Mouse (Mus musculus) cerebellum, adult 2 months (tissue): ENCODE measurements around the gene Fcrla. TPM values are rescaled to one million over a fixed set of nuclear protein-coding genes. Genes with fewer than 3 reads are reported as not detected.
A peak's percentile ranks its signal among the peaks of the same experiment; 100 is the strongest.

Experiments used
- DNase-seq, 2 experiments: peaks; one replicate each; pipeline ENCODE4 v3.0.0; 2021
- H3K27ac ChIP-seq: fragments of 200-500 bp; 2 replicates; pipeline ENCODE4 v1.5.1; 2012; ENCODE audit warnings: low read length, control low read depth, inconsistent platforms; ENCODE audit not compliant: insufficient read depth
- H3K27me3 ChIP-seq: fragments of 200-500 bp; 2 replicates; pipeline ENCODE4 v1.6.1; 2012; ENCODE audit warnings: inconsistent platforms, mild to moderate bottlenecking, low read length, moderate library complexity; ENCODE audit not compliant: control insufficient read depth, insufficient read depth
- H3K4me1 ChIP-seq: fragments of 200-500 bp; 2 replicates; pipeline ENCODE4 v1.6.1; 2011; ENCODE audit warnings: low read length; ENCODE audit not compliant: control insufficient read depth, insufficient read depth
- H3K4me3 ChIP-seq: fragments of 200-500 bp; replicated peaks from 2 replicates; pipeline ENCODE3; 2011; ENCODE audit warnings: mild to moderate bottlenecking, low read depth, low read length, control low read depth; ENCODE audit not compliant: insufficient read depth
- CTCF ChIP-seq: fragments of 200-500 bp; IDR thresholded peaks from 2 replicates; pipeline ENCODE4 v1.5.1; 2011; ENCODE audit warnings: low read depth, mild to moderate bottlenecking, control low read depth, low read length, moderate library complexity, borderline replicate concordance; ENCODE audit not compliant: insufficient read depth
- POLR2A ChIP-seq: fragments of 200-500 bp; IDR thresholded peaks from 2 replicates; pipeline ENCODE4 v1.6.1; 2011; ENCODE audit warnings: low read length, control low read depth, borderline replicate concordance; ENCODE audit not compliant: insufficient read depth
- WGBS: fragments of 180-500 bp; shearing (Covaris S2); methylation state at CpG from one replicate; pipeline ENCODE4 v1.1.7; 2018; 5-methylcytosine and 5-hydroxymethylcytosine counted together
- polyA plus RNA-seq: library from polyadenylated mRNA; depleted of rRNA; stranded (reverse); fragments of >200 nt; gene quantifications from 2 replicates; pipeline ENCODE4 v1.2.3, GENCODE M21; 2012

Fcrla gene
- polyA plus RNA-seq, 1 experiment: 0.23 TPM

- no peaks in the 10 kb centered on the region for H3K27me3 ChIP-seq
- H3K27ac ChIP-seq: no peak overlapping the region
- TF ChIP-seq POLR2A: no peak
- no peak for TF ChIP-seq CTCF
- WGBS: 85% methylated on average over 2 of the region's 2 CpGs
- H3K4me1 ChIP-seq: no peaks in the 10 kb centered on the region
- H3K4me3 ChIP-seq: no peak overlapping the region
- DNase-seq: no peak
These were observed 35.7 kb downstream of the Fcrla start for GRCm38 (mm10) chr1:170891646-170892045.

- Histone ChIP-seq H3K4me3 (no peak overlapping the region), H3K4me1 (no peaks in the 10 kb centered on the region), H3K27ac (no peak overlapping the region), H3K27me3 (no peaks in the 10 kb centered on the region)
- WGBS: 80% methylated on average over 4 of the region's 4 CpGs
- DNase-seq: no peak
- TF ChIP-seq CTCF: no peak
- no peak for TF ChIP-seq POLR2A
These were observed 38.1 kb downstream of the Fcrla start for GRCm38 (mm10) chr1:170889310-170889709.

- 52% methylated on average over 6 of the region's 6 CpGs for WGBS
- TF ChIP-seq POLR2A (no peak), CTCF (no peak)
- Histone ChIP-seq H3K4me1 (0 out of 2 replicates have a peak, but pooled peaks cover 2% of the 10 kb centered on the region), H3K27me3 (no peaks in the 10 kb centered on the region), H3K27ac (no peak overlapping the region), H3K4me3 (no peak overlapping the region)
- DNase-seq: no peak
These were observed 41.3 kb downstream of the Fcrla start for GRCm38 (mm10) chr1:170886044-170886458.

- TF ChIP-seq POLR2A (peak; percentile 56; the same call in 1 of the 2 replicates), CTCF (peak; percentile 68)
- H3K4me3 ChIP-seq: peak within 1 kb of the TSS; percentile 74
- peak within 1 kb of the TSS; percentile 61 for H3K27ac ChIP-seq
- H3K27me3 ChIP-seq: no peaks in the 10 kb centered on the region
- under 1% methylated on average over 46 of the region's 46 CpGs for WGBS
- 0 out of 2 replicates have a peak, but pooled peaks cover 2% of the 10 kb centered on the region for H3K4me1 ChIP-seq
- peak; percentile 89 to 90 for DNase-seq
These were observed 42.3 kb downstream of the Fcrla start, which contains the start of the genes Gm26620 and Dusp12 for GRCm38 (mm10) chr1:170884978-170885561. Gm26620 (plus strand) TSS chr1:170885065. Dusp12 (minus strand) TSS chr1:170885540.

GRCm38 (mm10) chr1:170884390-170884789 lies 43.0 kb downstream of the Fcrla start:
- 0 out of 2 replicates have a peak, but pooled peaks cover 2% of the 10 kb centered on the region for H3K4me1 ChIP-seq
- H3K4me3 ChIP-seq: peak overlapping the region; percentile 74
- WGBS: 25% methylated on average over 8 of the region's 8 CpGs
- no peak for TF ChIP-seq CTCF
- no peak for TF ChIP-seq POLR2A
- no peak for DNase-seq
- H3K27ac ChIP-seq: no peak overlapping the region
- no peaks in the 10 kb centered on the region for H3K27me3 ChIP-seq

- Histone ChIP-seq H3K27ac (no peak overlapping the region), H3K4me1 (0 out of 2 replicates have a peak, but pooled peaks cover 2% of the 10 kb centered on the region), H3K27me3 (no peaks in the 10 kb centered on the region), H3K4me3 (no peak overlapping the region)
- 73% methylated on average over 5 of the region's 5 CpGs for WGBS
- no peak for DNase-seq
- TF ChIP-seq POLR2A: no peak
- no peak for TF ChIP-seq CTCF
These were observed 44.4 kb downstream of the Fcrla start for GRCm38 (mm10) chr1:170882915-170883485.

GRCm38 (mm10) chr1:170876906-170877305 lies 50.5 kb downstream of the Fcrla start:
- Histone ChIP-seq H3K4me1 (no peaks in the 10 kb centered on the region), H3K4me3 (no peak overlapping the region), H3K27ac (no peak overlapping the region), H3K27me3 (no peaks in the 10 kb centered on the region)
- TF ChIP-seq POLR2A (no peak), CTCF (no peak)
- WGBS: 85% methylated on average over 5 of the region's 5 CpGs
- DNase-seq: no peak

- DNase-seq: no peak
- H3K27me3 ChIP-seq: no peaks in the 10 kb centered on the region
- H3K27ac ChIP-seq: no peak overlapping the region
- WGBS: 93% methylated on average over 3 of the region's 3 CpGs
- no peak overlapping the region for H3K4me3 ChIP-seq
- no peak for TF ChIP-seq POLR2A
- no peak for TF ChIP-seq CTCF
- H3K4me1 ChIP-seq: no peaks in the 10 kb centered on the region
These were observed 51.7 kb downstream of the Fcrla start for GRCm38 (mm10) chr1:170875676-170876075.
